Mouse (Mus musculus): ENCODE measurements around the gene Rabgap1l. TPM values are rescaled to one million over a fixed set of nuclear protein-coding genes. Genes with fewer than 3 reads are reported as not detected.

The Rabgap1l gene
- polyA plus RNA-seq, 1 experiment = 25.6 TPM

DNA sequence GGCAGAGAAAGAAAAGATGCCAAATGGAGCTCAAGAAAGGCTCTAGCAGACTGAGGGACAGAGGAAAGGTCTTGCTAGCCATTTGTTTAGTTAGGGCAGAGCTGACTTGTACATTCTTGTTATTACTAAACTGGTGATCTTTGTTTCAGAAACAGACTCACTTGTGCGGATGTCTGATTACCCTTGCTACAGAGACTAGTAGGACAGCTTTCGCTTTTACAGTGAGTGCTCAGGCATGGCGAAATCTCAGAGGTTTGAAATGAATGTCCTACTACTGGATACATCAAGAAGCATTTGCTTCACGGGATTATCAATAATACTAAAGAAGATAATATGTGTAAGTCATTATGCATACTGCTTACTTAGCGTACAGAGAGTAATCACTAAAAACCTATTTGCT is 548.3 kb downstream of the Rabgap1l start:
- no peaks in the 10 kb centered on the region for H3K4me1 ChIP-seq (ENCODE audit: control insufficient read depth, insufficient read depth, low read length)
- no peak for DNase-seq
- WGBS = 83% methylated on average over 5 of the region's 5 CpGs
- TF ChIP-seq POLR2A (IDR thresholded peaks at IDR 0.05; ENCODE audit: borderline replicate concordance, extremely low read depth, low read depth, low read length) (no peak), CTCF (IDR thresholded peaks at IDR 0.05; ENCODE audit: insufficient read depth, low read length) (no peak)
- H3K4me3 ChIP-seq (replicated peaks; ENCODE audit: extremely low read depth, low read depth, low read length) = no peak overlapping the region

DNA sequence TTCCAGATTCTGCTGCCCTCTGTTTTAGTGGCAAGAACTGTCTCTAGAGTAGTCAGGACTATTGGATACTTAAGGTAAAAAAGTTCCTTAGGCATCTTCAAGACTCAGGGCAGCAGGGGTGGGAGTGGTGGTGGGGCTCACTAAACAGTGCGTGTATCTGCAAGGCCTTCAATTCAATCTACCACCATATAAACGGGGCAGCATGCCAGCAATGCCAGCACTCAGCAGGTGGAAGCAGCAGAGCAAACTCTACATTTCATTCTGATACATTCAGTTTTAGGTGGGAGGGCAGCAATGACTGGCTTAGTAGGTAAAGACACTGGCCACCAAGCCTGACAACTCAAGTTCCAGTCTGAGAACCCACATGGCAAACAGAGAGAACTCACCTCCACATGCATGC is 552.9 kb downstream of the Rabgap1l start:
- no peak for TF ChIP-seq POLR2A (IDR thresholded peaks at IDR 0.05; ENCODE audit: borderline replicate concordance, extremely low read depth, low read depth, low read length)
- Histone ChIP-seq H3K4me3 (replicated peaks; ENCODE audit: extremely low read depth, low read depth, low read length) (no peak overlapping the region), H3K4me1 (ENCODE audit: control insufficient read depth, insufficient read depth, low read length) (no peaks in the 10 kb centered on the region; the same call in 1 of the 2 replicates)
- DNase-seq = no peak
- 92% methylated on average over 2 of the region's 2 CpGs for WGBS

DNA sequence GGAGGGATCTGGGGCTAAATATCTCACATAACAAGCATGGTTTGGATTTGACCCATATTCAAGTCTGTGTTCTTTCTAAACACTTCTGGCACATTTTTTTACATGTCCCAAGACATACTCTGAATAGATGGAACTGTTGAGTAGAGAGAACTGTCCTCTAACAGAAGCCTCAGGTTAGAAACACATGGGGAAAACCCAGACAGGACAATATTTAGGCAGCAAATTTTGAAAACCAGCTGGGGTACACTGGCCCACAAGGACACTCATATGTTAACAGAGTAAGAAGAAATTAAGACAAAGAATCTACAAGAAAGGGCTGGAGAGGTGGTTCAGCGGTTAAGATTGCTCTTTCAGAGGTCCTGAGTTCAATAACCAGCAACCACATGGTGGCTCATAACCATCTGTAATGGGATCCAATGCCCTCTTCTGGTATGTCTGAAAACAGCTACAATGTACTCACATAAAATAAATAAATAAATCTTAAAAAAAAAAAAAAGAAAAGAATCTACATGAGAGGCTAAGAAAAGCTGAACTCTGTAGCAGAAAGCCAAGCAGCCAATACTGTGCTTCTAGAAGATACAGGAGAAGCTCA is 554.1 kb downstream of the Rabgap1l start:
- no peak for DNase-seq
- no peak for TF ChIP-seq POLR2A (IDR thresholded peaks at IDR 0.05; ENCODE audit: borderline replicate concordance, extremely low read depth, low read depth, low read length)
- TF ChIP-seq CTCF (IDR thresholded peaks at IDR 0.05; ENCODE audit: insufficient read depth, low read length) = no peak
- Histone ChIP-seq H3K4me1 (ENCODE audit: control insufficient read depth, insufficient read depth, low read length) (no peaks in the 10 kb centered on the region; the same call in none of the 2 replicates), H3K4me3 (replicated peaks; ENCODE audit: extremely low read depth, low read depth, low read length) (no peak overlapping the region)
- WGBS = 85% methylated on average over 1 of the region's 1 CpGs

DNA sequence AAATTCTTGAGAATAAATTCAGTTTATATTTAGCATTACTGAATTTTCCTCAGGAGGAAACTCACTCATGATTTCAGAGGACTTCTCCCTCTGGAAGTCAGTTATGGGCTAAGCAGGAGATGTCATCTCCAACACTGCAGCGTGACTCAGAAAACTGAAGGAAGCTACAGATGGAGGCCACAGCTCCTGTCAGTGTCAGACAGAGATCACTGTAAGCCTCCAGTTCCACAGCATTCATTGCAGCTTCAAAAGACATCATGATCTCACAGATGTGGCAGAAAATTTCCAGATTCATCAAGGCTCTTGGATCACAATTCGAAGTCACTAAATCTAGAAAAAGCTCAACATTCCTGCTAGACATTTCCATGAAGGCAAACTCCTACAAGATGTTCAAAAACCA is 555.0 kb downstream of the Rabgap1l start:
- Histone ChIP-seq H3K4me1 (ENCODE audit: control insufficient read depth, insufficient read depth, low read length) (no peaks in the 10 kb centered on the region; the same call in none of the 2 replicates), H3K4me3 (replicated peaks; ENCODE audit: extremely low read depth, low read depth, low read length) (no peak overlapping the region)
- no peak for TF ChIP-seq POLR2A (IDR thresholded peaks at IDR 0.05; ENCODE audit: borderline replicate concordance, extremely low read depth, low read depth, low read length)
- TF ChIP-seq CTCF (IDR thresholded peaks at IDR 0.05; ENCODE audit: insufficient read depth, low read length) = no peak
- no peak for DNase-seq
- WGBS = 95% methylated on average over 2 of the region's 2 CpGs

DNA sequence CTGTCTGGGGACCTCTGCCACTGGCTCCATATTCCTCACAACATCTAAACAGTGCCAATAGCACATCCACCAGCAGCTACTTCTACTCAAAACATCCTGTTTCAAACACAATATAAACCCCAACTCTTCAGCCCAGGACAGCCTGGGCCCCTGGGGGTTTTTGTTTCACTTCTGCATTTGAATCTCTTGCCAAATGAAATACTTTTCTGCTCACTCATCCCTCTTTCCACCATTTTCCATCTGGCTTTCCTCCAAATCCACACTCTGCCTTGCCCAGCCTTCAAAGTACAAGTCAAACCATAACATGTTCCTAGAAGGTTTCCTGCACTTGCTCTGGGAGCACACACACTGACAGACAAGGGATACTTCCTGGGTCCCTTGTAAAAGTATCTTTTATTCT is 559.1 kb downstream of the Rabgap1l start:
- H3K4me1 ChIP-seq (ENCODE audit: control insufficient read depth, insufficient read depth, low read length) = no peaks in the 10 kb centered on the region; the same call in 1 of the 2 replicates
- no peak for TF ChIP-seq POLR2A (IDR thresholded peaks at IDR 0.05; ENCODE audit: borderline replicate concordance, extremely low read depth, low read depth, low read length)
- TF ChIP-seq CTCF (IDR thresholded peaks at IDR 0.05; ENCODE audit: insufficient read depth, low read length) = no peak
- no peak overlapping the region for H3K4me3 ChIP-seq (replicated peaks; ENCODE audit: extremely low read depth, low read depth, low read length)
- DNase-seq = no peak

DNA sequence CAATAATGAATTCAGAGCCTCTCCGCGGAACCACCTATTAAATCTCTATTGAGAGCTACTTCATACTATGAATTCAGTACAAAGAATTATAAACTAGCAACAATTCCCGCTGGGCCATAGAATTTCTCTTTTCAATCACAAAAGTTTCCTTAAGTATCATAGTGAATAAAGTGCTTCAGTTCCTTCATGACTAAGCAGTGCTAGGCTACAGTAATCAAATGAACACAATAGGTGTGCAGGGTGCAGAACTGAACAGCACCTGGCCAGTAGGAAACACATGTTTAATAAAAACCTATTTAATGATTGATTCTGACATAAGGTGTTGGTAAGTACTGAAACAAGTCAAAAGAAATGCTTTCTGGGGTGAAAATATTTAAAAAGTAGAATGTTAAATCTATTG is 560.9 kb downstream of the Rabgap1l start:
- Histone ChIP-seq H3K4me1 (ENCODE audit: control insufficient read depth, insufficient read depth, low read length) (no peaks in the 10 kb centered on the region; the same call in 1 of the 2 replicates), H3K4me3 (replicated peaks; ENCODE audit: extremely low read depth, low read depth, low read length) (no peak overlapping the region)
- TF ChIP-seq CTCF (IDR thresholded peaks at IDR 0.05; ENCODE audit: insufficient read depth, low read length) = no peak
- TF ChIP-seq POLR2A (IDR thresholded peaks at IDR 0.05; ENCODE audit: borderline replicate concordance, extremely low read depth, low read depth, low read length) = no peak
- no peak for DNase-seq
- 93% methylated on average over 3 of the region's 3 CpGs for WGBS

DNA sequence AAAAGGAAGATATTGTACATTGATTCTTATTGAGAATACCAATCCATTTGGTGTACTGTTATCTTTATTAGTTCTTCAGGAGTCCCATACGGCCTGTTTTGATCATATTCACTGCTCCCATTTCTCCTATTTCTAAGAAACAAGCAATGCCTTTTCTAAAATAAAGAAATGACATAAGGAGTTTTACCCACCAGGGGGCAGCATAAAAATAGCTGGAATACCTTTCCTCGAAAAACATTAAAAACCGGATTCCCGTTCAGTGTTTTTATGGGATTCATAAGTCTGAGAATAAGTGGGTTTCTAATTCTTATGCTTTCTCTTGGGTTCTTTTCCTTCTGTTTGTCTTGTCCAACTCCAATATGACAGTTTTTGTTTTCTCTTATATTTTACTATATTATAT is 562.0 kb downstream of the Rabgap1l start:
- H3K4me1 ChIP-seq (ENCODE audit: control insufficient read depth, insufficient read depth, low read length) = no peaks in the 10 kb centered on the region; the same call in 1 of the 2 replicates
- no peak overlapping the region for H3K4me3 ChIP-seq (replicated peaks; ENCODE audit: extremely low read depth, low read depth, low read length)
- WGBS = 22% methylated on average over 4 of the region's 4 CpGs
- no peak for DNase-seq
- TF ChIP-seq POLR2A (IDR thresholded peaks at IDR 0.05; ENCODE audit: borderline replicate concordance, extremely low read depth, low read depth, low read length) = no peak
- TF ChIP-seq CTCF (IDR thresholded peaks at IDR 0.05; ENCODE audit: insufficient read depth, low read length) = no peak

DNA sequence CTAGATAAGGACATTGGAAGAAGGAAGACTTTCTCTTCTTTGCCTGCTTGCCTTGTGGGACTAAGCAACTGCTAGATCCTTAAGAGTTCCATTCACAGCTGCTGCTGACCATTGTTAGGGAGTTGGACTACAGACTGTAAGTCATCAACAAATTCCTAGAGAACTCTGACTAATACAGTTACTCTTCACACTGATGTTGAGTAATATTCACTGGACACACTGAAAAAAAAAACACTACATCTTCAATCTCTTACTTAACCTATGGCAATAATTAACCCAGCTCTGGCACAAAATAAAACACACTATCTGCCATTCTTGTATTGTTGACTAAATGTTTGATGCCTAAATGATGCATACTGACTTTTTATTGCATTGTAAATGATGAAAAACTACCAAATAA is 565.2 kb downstream of the Rabgap1l start:
- DNase-seq = no peak
- TF ChIP-seq CTCF (IDR thresholded peaks at IDR 0.05; ENCODE audit: insufficient read depth, low read length) = no peak
- Histone ChIP-seq H3K4me1 (ENCODE audit: control insufficient read depth, insufficient read depth, low read length) (no peaks in the 10 kb centered on the region), H3K4me3 (replicated peaks; ENCODE audit: extremely low read depth, low read depth, low read length) (no peak overlapping the region)

DNA sequence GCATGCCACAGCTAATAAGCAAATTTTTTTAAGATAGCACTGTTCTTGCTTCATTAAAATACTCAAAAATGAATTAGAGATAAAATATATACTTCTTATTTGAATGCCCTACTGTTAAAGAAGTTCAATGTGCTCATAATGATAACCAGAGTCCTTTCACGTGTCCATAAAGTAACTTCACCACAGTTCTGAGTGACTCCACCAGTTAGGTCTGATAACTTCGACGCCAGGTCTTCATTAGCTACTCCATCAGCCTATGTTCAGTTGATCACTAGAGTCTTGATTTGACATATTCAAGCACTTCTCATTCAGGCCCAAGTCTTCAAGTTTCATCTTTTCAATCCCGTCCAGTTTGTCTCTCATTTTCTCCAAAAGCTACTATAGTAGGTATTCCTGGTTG is 565.8 kb downstream of the Rabgap1l start:
- H3K4me3 ChIP-seq (replicated peaks; ENCODE audit: extremely low read depth, low read depth, low read length) = no peak overlapping the region
- 93% methylated on average over 4 of the region's 4 CpGs for WGBS
- no peaks in the 10 kb centered on the region for H3K4me1 ChIP-seq (ENCODE audit: control insufficient read depth, insufficient read depth, low read length)
- DNase-seq = no peak
- no peak for TF ChIP-seq CTCF (IDR thresholded peaks at IDR 0.05; ENCODE audit: insufficient read depth, low read length)
- no peak for TF ChIP-seq POLR2A (IDR thresholded peaks at IDR 0.05; ENCODE audit: borderline replicate concordance, extremely low read depth, low read depth, low read length)

DNA sequence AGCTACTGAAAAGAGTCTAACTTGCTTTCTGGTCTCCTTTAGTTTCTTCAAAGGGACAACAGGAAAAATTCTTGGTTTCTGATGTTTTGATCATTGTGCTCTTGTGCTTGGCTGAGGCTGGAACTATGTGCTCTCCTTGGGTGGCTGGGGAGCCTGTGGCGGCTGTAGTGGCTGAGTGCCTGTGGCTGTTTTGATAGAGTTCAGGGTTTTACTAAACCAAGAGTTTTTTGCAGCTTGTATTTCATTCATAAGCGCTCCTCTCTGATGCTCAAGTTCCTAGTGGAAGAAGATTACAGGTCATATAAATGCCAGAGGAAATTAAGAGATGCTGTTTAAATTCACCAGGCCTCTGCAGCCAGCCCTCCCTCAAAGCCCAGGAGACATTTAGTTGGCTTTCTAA is 568.9 kb downstream of the Rabgap1l start:
- Histone ChIP-seq H3K4me1 (ENCODE audit: control insufficient read depth, insufficient read depth, low read length) (no peaks in the 10 kb centered on the region), H3K4me3 (replicated peaks; ENCODE audit: extremely low read depth, low read depth, low read length) (no peak overlapping the region)
- 86% methylated on average over 2 of the region's 2 CpGs for WGBS
- DNase-seq = no peak
- TF ChIP-seq CTCF (IDR thresholded peaks at IDR 0.05; ENCODE audit: insufficient read depth, low read length) (no peak), POLR2A (IDR thresholded peaks at IDR 0.05; ENCODE audit: borderline replicate concordance, extremely low read depth, low read depth, low read length) (no peak)
